Mouse (Mus musculus) megakaryocyte progenitor cell, adult 5-6 weeks (primary cell): ENCODE measurements around the gene Olfr26. TPM values are rescaled to one million over a fixed set of nuclear protein-coding genes. Genes with fewer than 3 reads are reported as not detected.
"Not testable (repeated sequence)": the region's sequence is repeated elsewhere in the genome, so short reads cannot be mapped to it uniquely, and the experiment has no call there.

Experiments used
- ATAC-seq: replicated peaks from 2 replicates; pipeline ENCODE4 v1.8.0; 2016; ENCODE audit warnings: mild to moderate bottlenecking, moderate TSS enrichment, inconsistent platforms; ENCODE audit not compliant: poor library complexity
- total RNA-seq, 2 experiments: library from RNA; stranded (forward) in 1 of 2; stranded (reverse) in 1 of 2; fragments of 157-497, 149-512 nt in 1 of 2; fragments of 200-1000 nt in 1 of 2; gene quantifications; 2 replicates each; pipeline versions ENCODE4 v1.2.3 to v1.2.4; 2015 to 2017

The Olfr26 gene
- total RNA-seq (2015) = not detected in 2 replicates
- total RNA-seq (2017) = not detected in 2 replicates

DNA sequence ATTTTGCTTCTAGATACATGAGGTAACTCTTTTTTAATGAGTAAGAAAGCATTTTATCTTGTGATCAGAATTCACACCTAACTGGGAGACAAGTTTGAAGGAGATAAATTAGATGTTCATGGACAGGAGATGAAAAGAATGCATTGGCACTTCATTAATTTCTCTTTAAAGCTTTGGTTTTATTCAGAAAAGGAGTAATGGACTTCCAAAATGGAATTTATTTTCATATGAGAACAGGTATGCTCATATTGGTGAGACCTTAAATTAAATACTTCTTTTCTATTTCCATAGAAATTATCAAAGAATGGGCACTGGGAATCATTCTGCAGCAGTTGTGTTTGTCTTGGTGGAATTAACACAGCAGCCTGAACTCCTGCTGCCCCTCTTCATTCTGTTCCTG is at the start of gene Olfr26:
Gene Olfr26, plus strand, starts transcription at position 301 of the 400 bp plus-strand sequence.
- no peak for ATAC-seq

DNA sequence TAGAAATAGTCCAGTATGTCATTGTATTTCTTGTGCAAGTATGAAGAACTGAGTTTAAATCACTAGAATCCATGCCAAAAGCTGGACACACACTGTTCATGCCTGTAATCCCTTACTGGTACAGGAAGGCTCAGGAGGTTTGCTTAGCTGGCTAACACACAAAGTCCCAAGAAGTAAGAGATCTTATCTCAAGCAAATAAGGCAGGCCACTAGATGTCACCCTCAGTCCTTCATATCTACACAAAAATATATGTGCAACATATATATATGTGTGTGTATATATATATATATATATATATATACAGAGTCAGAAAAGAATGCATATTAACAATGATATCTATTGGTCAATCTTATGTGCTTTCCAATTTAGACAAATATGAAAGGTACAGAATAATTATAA is 49.2 kb upstream of the Olfr26 start:
- no peak for ATAC-seq

DNA sequence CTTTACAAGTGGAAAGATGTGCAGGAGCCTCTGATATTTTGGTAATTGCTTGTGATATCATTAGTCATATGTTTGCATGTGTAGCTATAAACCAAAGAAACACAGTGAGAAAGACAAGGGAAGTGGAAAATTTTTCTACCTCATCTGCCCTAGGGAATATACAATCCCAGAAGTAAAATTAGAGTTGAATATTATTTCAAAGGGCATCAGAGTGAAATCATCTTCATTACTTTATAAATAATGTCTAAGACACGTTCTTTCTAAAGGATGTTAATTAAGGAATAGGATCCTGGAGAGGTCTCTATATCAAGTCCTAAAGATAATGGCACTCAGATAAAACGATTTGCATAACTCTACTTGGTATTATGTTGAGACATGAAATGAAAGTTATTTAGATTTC is 40.5 kb upstream of the Olfr26 start, which contains the start of gene Olfr922:
Gene Olfr922, plus strand, starts transcription at position 301 of the 400 bp plus-strand sequence.
- ATAC-seq = no peak

DNA sequence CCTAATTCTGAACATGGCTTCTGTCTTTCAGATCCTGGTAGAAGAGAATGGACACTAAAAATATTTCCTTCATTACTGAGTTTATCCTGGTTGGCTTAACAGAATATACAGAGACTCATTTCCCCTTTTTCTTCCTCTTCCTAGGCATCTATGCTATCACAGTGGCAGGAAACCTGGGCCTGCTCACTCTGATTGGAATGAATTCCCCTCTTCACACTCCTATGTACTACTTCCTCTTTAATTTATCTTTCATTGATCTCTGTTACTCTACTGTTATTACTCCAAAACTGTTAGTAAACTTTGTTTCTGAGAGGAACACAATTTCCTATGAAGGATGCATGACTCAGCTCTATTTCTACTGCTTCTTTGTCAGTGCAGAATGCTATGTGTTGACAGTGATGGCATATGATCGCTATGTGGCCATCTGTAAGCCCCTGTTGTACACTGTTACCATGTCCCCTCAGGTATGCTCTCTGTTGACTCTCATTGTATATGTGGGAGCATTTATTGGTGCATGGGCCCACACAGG is 39.3 kb upstream of the Olfr26 start:
- peak; percentile 34; the same call in 1 of the 2 replicates for ATAC-seq

- ATAC-seq = no peak
Observed at GRCm38 (mm10) chr9:38826245-38826644, 28.6 kb upstream of the Olfr26 start, which contains the start of gene Olfr923. TSS of gene Olfr923 (plus strand) at chr9:38826545.

DNA sequence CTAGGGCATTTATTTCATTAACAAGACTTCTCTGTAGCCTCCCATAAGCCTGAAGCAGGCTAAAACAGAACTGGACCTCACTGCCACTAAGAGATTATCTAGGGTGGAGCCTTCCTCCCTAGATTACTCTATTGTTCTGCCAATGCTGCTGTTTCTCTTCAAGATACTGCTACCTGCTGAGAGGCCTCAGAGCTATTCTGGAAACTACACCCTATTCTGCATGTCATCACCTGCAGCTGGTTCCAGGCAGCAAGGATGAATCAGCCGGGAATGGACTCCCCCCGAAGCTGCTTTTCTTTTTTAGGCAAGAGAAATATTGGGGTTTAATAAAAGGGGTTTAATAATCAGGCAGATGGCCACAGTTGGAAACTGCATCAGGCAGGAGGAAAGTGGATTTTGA is 21.8 kb upstream of the Olfr26 start:
- ATAC-seq = no peak

DNA sequence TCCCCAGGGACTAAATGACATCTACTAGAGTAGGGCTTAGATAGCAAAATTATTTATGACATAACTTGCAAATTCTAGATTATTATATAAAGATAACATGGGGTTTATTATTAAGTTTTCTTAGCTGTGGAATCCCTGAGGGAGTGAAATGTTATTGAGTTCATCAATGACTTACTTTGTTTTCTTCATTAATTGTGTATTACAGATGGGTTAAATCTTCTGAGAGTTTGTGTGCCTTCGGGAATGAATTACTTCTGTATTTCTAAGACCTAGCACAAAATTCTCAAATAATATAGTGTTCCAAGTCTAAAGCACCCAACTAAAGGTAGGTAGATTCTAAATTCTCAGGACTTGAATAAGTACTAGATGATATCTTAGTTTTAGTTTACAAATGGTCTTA is 10.7 kb upstream of the Olfr26 start, which contains the start of gene Olfr924:
Gene Olfr924, plus strand, starts transcription at position 301 of the 400 bp plus-strand sequence.
- ATAC-seq = no peak

DNA sequence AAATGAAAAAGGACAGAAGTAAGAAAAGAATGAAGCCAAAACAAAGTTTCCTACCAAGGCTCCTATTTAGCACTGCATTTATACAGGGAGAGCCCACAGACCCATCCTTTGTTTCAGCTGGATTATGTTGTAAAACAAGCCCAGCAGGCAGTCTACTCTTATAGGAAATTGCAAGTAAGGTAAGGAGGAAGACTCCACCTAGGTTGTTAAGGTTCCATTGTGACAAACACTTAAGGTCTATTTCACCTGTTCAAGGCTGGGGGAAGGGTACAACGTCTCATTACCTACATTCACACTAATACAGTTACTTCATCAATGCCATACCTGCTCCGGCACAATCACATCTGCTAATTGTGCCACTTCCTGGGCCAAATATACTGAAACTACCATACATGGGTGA is 20.0 kb downstream of the Olfr26 start:
- not testable (repeated sequence) for ATAC-seq

DNA sequence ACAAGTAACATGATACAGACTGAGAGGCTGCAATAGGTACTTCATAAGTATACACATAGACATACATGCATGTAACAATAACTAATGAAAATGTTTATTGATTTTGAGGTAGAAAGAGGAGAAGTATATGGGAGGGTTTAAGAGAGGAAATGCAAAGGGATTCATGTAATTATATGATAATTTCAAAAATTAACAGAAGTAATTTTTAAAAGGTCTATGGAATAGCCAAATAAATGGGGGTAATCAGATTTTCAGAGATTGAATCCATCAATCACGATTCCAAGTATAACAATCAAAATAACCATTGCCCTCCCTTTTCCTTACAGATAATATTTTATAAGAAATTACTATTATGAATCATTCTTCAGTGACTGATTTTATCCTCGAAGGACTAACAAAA is 22.0 kb downstream of the Olfr26 start, which contains the start of gene Olfr926:
Gene Olfr926, plus strand, starts transcription at position 301 of the 400 bp plus-strand sequence.
- no peak for ATAC-seq

Other genes with a start within 250 kb of the Olfr26 start
- gene Olfr914, start 250.0 kb upstream of the Olfr26 start, total RNA-seq (2015) = not detected in 2 replicates
- not detected in 2 replicates for gene Olfr914, start 250.0 kb upstream of the Olfr26 start, total RNA-seq (2017)
- gene Olfr916, start 195.2 kb upstream of the Olfr26 start, total RNA-seq (2015) = not detected in 2 replicates
- not detected in 2 replicates for gene Olfr916, start 195.2 kb upstream of the Olfr26 start, total RNA-seq (2017)
- gene Olfr917, start 189.2 kb upstream of the Olfr26 start, total RNA-seq (2015) = not detected in 2 replicates
- not detected in 2 replicates for gene Olfr917, start 189.2 kb upstream of the Olfr26 start, total RNA-seq (2017)
- gene Olfr918, start 180.5 kb upstream of the Olfr26 start, total RNA-seq (2015) = not detected in 2 replicates
- gene Olfr918, start 180.5 kb upstream of the Olfr26 start, total RNA-seq (2017) = not detected in 2 replicates
- gene Olfr919, start 151.4 kb upstream of the Olfr26 start, total RNA-seq (2015) = not detected in 2 replicates
- not detected in 2 replicates for gene Olfr919, start 151.4 kb upstream of the Olfr26 start, total RNA-seq (2017)
- gene Vwa5a, start 136.8 kb upstream of the Olfr26 start, total RNA-seq (2015) = 24.6 and 29.1 TPM in 2 replicates
- gene Vwa5a, start 136.8 kb upstream of the Olfr26 start, total RNA-seq (2017) = 32.7 and 34.7 TPM in 2 replicates
- gene Olfr920, start 102.8 kb upstream of the Olfr26 start, total RNA-seq (2015) = 0.10 and 0.49 TPM in 2 replicates
- 0.20 TPM in 1 of 2 replicates, not detected in the other for gene Olfr920, start 102.8 kb upstream of the Olfr26 start, total RNA-seq (2017)
- gene Olfr921, start 82.0 kb upstream of the Olfr26 start, total RNA-seq (2015) = not detected in 2 replicates
- gene Olfr921, start 82.0 kb upstream of the Olfr26 start, total RNA-seq (2017) = not detected in 2 replicates
- not detected in 2 replicates for gene Olfr922, start 40.4 kb upstream of the Olfr26 start, total RNA-seq (2015)
- gene Olfr922, start 40.4 kb upstream of the Olfr26 start, total RNA-seq (2017) = not detected in 2 replicates
- not detected in 2 replicates for gene Olfr923, start 28.5 kb upstream of the Olfr26 start, total RNA-seq (2015)
- not detected in 2 replicates for gene Olfr923, start 28.5 kb upstream of the Olfr26 start, total RNA-seq (2017)
- gene Olfr924, start 10.6 kb upstream of the Olfr26 start, total RNA-seq (2015) = not detected in 2 replicates
- not detected in 2 replicates for gene Olfr924, start 10.6 kb upstream of the Olfr26 start, total RNA-seq (2017)
- gene Olfr926, start 22.1 kb downstream of the Olfr26 start, total RNA-seq (2015) = not detected in 2 replicates
- gene Olfr926, start 22.1 kb downstream of the Olfr26 start, total RNA-seq (2017) = not detected in 2 replicates
- not detected in 2 replicates for gene Olfr930, start 74.7 kb downstream of the Olfr26 start, total RNA-seq (2015)
- not detected in 2 replicates for gene Olfr930, start 74.7 kb downstream of the Olfr26 start, total RNA-seq (2017)
- not detected in 2 replicates for gene Olfr933, start 117.3 kb downstream of the Olfr26 start, total RNA-seq (2015)
- not detected in 2 replicates for gene Olfr933, start 117.3 kb downstream of the Olfr26 start, total RNA-seq (2017)
- gene Olfr934, start 133.3 kb downstream of the Olfr26 start, total RNA-seq (2015) = not detected in 2 replicates
- gene Olfr934, start 133.3 kb downstream of the Olfr26 start, total RNA-seq (2017) = not detected in 2 replicates
- not detected in 2 replicates for gene Olfr935, start 144.6 kb downstream of the Olfr26 start, total RNA-seq (2015)
- not detected in 2 replicates for gene Olfr935, start 144.6 kb downstream of the Olfr26 start, total RNA-seq (2017)
- not detected in 2 replicates for gene Olfr146, start 168.3 kb downstream of the Olfr26 start, total RNA-seq (2015)
- gene Olfr146, start 168.3 kb downstream of the Olfr26 start, total RNA-seq (2017) = not detected in 2 replicates
- gene Olfr937, start 209.9 kb downstream of the Olfr26 start, total RNA-seq (2015) = not detected in 2 replicates
- not detected in 2 replicates for gene Olfr937, start 209.9 kb downstream of the Olfr26 start, total RNA-seq (2017)
- not detected in 2 replicates for gene Olfr938, start 223.8 kb downstream of the Olfr26 start, total RNA-seq (2015)
- gene Olfr938, start 223.8 kb downstream of the Olfr26 start, total RNA-seq (2017) = not detected in 2 replicates